Mouse (Mus musculus) left cerebral cortex, postnatal 36 days (tissue): Measurements from ENCODE around the gene Il12a. TPM values are rescaled to one million over a fixed set of nuclear protein-coding genes. Genes with fewer than 3 reads are reported as not detected.

Experiments used
- DNase-seq, 2 experiments: peaks; one replicate each; pipeline ENCODE4 v3.0.0; 2021 to 2022; ENCODE audit warnings: low spot score in 2 of 2, mixed read lengths in 1 of 2
- intact Hi-C: fragments of 180-260 bp; cut with DNase I; formaldehyde crosslinking; loops from one replicate; pipeline ENCODE4 v1.15.1; 2025
- total RNA-seq, 2 experiments: library from RNA; stranded (reverse); gene quantifications; 2 replicates each; pipeline ENCODE4 v1.2.3; 2021

Il12a gene
- total RNA-seq, 2 experiments from 2014 or later: 3.1 to 4.3 TPM

GRCm38 (mm10) chr3:68678805-68679585 is 11.4 kb upstream of the Il12a start:
- no peak for DNase-seq
- intact Hi-C loops: loop anchor here (5.0 kb wide), 1 partner anchor 72 kb away; no protein-coding TSS in a partner anchor

- intact Hi-C loops: no loop called here
- DNase-seq: no peak
Measured at GRCm38 (mm10) chr3:68683579-68683978, 6.9 kb upstream of the Il12a start.

GRCm38 (mm10) chr3:68684207-68684606 is 6.2 kb upstream of the Il12a start:
- intact Hi-C loops: no loop called here
- no peak for DNase-seq

GRCm38 (mm10) chr3:68686852-68687560 is 3.4 kb upstream of the Il12a start:
- DNase-seq: peak in 1 of 2 experiments; percentile 56
- intact Hi-C loops: no loop called here

DNA sequence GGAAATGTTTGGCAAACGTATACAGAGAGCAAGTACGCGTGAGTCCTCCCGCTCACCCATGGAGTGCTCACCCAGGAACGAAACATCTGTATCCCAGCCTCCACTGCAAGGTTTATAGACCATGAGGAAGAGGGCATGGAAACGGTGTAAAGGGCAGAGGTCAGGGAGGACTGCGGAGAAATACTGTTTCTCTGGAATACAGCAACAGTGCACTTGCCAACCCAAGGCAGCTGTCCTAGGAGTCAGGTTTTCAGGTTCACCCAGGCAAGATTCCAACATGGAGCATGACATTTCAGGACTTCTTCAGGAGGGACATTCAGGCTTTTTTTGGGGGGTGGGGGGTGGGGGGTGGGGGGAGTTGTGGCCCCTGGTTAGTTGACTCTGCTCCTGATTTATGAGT is 1.1 kb upstream of the Il12a start:
- intact Hi-C loops: no loop called here
- no peak for DNase-seq

DNA sequence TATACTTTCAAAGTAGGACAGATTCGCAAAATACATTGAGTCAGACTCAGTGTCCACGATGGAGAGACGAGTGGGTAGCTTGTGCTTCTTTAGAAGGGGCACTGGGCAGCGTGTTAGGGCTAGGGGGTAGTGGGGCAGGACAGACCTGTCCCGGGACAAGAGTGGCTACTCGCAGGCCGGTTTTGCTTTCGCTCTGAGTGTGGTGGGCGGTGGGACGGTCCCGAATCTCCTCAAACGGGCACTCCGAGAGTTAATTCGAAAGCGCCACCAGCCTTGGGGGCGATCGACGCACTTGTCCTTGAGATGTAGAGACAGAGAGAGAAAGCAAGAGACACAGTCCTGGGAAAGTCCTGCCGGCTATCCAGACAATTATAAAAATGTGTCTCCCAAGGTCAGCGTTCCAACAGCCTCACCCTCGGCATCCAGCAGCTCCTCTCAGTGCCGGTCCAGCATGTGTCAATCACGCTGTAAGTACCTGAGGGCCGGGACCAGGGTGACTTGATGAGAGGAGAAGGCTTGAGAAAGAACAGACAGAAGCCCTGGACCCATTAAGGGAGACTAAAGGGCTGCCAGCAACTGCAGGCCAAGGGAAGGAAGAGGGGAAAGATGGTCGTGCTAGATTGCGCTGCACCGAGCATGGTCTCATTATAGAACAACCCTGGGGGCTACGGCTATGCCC is 795 bp downstream of the Il12a start:
- no peak for DNase-seq
- intact Hi-C loops: no loop called here

DNA sequence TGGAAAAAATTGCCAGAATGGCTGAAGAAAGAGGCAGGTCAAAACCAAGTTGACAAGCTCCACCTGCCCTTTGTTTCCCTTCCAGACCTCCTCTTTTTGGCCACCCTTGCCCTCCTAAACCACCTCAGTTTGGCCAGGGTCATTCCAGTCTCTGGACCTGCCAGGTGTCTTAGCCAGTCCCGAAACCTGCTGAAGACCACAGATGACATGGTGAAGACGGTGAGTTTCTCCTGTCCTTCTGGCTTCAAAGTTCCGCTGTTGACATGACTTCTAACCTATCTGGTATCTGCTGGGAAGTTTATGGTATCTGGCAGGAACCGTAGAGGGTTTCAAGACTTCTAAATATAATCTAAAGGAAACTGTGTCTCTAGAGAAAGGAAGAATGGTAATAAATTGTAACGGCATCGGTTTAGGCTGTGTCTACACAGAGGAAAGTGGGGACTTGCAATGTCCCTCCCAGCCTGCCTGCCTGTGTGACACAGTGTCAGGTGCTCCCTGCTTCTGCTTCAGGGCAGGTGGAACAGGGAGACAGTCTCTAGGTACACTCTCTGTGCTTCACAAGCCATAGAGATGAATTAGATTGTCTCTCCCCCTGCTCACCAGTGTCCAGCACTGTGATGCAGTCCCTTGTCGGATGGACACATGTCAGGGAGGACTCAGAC is 1.6 kb downstream of the Il12a start:
- intact Hi-C loops: no loop called here
- DNase-seq: no peak

- intact Hi-C loops: no loop called here
- DNase-seq: no peak
Measured at GRCm38 (mm10) chr3:68692600-68693225, 2.3 kb downstream of the Il12a start.

DNA sequence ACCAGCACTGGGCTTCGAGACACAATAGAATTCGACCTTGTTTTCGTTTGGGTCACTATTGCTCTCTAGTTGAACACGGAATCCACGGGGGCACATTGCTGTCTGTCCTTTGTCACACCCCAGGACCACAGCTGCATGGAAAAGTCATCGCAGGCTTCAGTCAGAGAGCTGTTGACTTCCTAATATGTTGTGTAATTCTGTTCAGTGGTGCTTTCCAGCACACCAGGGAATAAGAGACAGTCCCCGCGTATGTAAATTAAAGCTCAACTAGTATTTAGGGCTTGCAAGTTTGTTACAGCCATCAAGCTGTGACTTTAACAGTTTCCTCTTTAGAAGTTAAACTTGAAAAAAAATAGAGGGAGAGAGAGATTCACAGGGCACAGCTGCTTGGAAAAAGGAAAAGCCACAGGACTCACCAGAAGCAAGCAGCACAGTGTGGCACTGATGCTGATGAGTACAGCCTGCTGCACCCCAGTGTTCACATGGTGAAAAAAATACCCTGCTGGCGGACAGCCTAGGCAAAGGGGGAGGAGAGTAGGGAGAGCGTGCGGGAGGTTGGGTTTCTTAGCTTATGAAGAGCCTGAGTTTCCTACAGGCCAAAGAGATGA is 3.1 kb downstream of the Il12a start:
- intact Hi-C loops: no loop called here
- DNase-seq: peak; percentile 82 to 83

GRCm38 (mm10) chr3:68695321-68695720 is 4.9 kb downstream of the Il12a start:
- intact Hi-C loops: no loop called here
- DNase-seq: no peak

DNA sequence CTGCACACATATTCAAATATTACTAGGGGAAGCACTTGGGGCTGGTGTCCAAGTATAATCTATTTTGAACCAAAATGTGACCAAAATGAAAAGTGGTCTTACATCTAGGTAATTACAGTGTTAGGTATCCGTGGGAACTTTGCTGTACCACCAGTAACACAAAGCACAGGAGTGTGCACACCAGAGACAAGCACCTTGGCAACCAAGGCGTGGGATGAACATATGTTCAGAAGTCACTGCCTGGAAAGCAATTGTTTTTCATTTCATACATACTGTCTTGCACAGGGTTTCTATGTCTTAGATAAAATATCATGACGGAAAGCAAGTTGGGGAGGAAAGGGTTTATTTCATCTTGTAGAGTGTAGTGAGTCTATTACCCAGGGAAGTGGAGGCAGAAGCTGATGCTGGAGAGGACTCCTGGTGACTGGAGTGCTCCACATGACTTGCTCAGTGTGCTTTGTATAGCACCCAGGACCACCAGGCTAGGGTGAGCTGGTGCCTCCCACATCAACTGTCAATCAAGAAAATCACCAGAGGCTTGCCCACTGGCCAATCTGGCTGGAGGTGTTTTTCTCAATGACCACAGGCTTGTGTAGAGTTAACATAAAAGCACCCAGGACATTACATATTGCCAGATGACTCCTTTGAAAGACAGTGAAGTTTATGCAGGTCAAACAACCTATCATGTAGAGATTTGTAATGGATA is 6.2 kb downstream of the Il12a start:
- no peak for DNase-seq
- intact Hi-C loops: no loop called here

GRCm38 (mm10) chr3:68698601-68699000 is 8.2 kb downstream of the Il12a start:
- DNase-seq: no peak
- intact Hi-C loops: no loop called here

DNA sequence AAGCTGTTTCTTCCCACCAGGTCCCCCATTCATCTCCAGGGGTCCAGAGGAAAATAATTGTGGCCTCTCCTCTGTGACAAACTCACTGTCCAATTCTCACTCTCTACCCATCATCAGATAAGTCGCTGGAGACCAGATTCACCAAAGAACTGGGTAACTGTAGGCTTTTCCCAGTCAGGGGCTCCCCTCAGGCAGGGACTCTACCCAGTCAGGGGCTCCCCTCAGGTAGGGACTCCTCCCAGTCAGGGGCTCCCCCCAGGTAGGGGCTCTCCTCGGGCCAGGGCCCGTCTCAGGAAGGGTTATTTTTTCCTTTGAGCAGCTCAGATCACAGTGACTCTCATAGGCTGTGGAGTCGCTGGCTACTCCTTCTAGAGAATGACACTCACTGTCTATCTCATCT is 9.6 kb downstream of the Il12a start:
- DNase-seq: no peak
- intact Hi-C loops: no loop called here

GRCm38 (mm10) chr3:68706307-68706706 is 15.9 kb downstream of the Il12a start:
- intact Hi-C loops: loop anchor here (5.0 kb wide), 2 partner anchors 144 to 649 kb away; no protein-coding TSS in a partner anchor
- DNase-seq: no peak

- intact Hi-C loops: loop anchor here (2.0 to 5.0 kb wide), 3 partner anchors 59 to 651 kb away; no protein-coding TSS in a partner anchor
- DNase-seq: no peak
Measured at GRCm38 (mm10) chr3:68708230-68708629, 17.8 kb downstream of the Il12a start.

DNA sequence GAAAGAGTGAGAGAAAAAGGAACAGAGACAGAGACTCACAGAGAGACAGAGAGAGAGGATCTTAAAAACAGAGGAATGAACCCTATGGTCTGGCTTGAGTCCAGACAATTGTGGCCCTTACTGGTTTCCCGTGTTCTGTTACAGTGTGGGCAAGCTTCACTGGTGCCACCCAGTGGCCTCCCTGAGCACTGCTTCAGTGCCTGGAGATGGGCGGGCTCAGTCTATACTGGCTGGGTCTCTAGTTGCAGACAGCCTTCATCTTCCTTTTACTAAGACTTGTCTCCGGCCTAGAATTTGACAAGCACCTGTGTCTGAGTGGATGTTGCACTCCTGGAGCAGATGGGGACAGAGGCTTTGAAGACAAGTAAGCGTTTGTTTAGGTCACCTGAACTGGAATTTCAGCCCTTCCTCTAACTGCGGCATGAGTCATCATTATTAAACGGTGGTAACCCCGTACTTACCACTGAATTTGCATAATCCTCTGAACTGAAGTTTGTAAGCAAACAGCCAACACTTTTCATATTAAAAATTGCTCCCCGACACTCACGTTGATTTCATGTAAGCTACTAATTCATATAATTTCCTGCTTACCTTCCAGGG is 18.9 kb downstream of the Il12a start:
- intact Hi-C loops: loop anchor here (2.0 to 5.0 kb wide), 3 partner anchors 60 to 652 kb away; no protein-coding TSS in a partner anchor
- peak; percentile 60 to 69 for DNase-seq

GRCm38 (mm10) chr3:68710436-68710835 is 20.0 kb downstream of the Il12a start:
- intact Hi-C loops: no loop called here
- no peak for DNase-seq

- no peak for DNase-seq
- intact Hi-C loops: no loop called here
Measured at GRCm38 (mm10) chr3:68711510-68711909, 21.1 kb downstream of the Il12a start.
